Mouse (Mus musculus) stomach, postnatal 0 days (tissue): ENCODE measurements at regions not wholly inside any gene's neighbourhood (a gene's known extent, or its start where the extent isn't known, plus 50 kb on each side); places are given as distances from the start of the nearest gene placed in this dataset.

Experiments
- ATAC-seq: fragments of 200-750 bp; cut with Nextera tagmentation; 2 replicates; pipeline ENCODE4 v1.8.0; 2017; ENCODE audit not compliant: low FRiP score, low TSS enrichment
- DNase-seq: peaks from one replicate; pipeline ENCODE4 v3.0.0-alpha.2; 2016; ENCODE audit warnings: low spot score
- H3K27ac ChIP-seq: fragments of 300-500 bp; sonication (generic); replicated peaks from 2 replicates; pipeline ENCODE4 v1.5.1; 2014; ENCODE audit warnings: mild to moderate bottlenecking, control low read depth
- H3K27me3 ChIP-seq: fragments of 300-500 bp; sonication (generic); 2 replicates; pipeline ENCODE4 v1.6.1; 2014; ENCODE audit warnings: low read length; ENCODE audit not compliant: control insufficient read depth, insufficient read depth
- H3K36me3 ChIP-seq: fragments of 300-500 bp; sonication (generic); 2 replicates; pipeline ENCODE4 v1.6.1; 2014; ENCODE audit warnings: low read length, mixed read lengths; ENCODE audit not compliant: control insufficient read depth, insufficient read depth
- H3K4me1 ChIP-seq: fragments of 300-500 bp; sonication (generic); replicated peaks from 2 replicates; pipeline ENCODE4 v1.6.1; 2014; ENCODE audit warnings: antibody characterized with exemption; ENCODE audit not compliant: control insufficient read depth, insufficient read depth
- H3K4me2 ChIP-seq: fragments of 300-500 bp; sonication (generic); replicated peaks from 2 replicates; pipeline ENCODE4 v1.6.1; 2014; ENCODE audit warnings: low read depth, mild to moderate bottlenecking, control low read depth, moderate library complexity
- H3K4me3 ChIP-seq: fragments of 300-500 bp; sonication (generic); 2 replicates; pipeline ENCODE4 v1.5.1; 2014; ENCODE audit warnings: low read depth, low read length, control low read depth
- H3K9ac ChIP-seq: fragments of 300-500 bp; sonication (generic); 2 replicates; pipeline ENCODE4 v1.6.1; 2014; ENCODE audit warnings: mild to moderate bottlenecking, low read length, control low read depth, mixed read lengths
- H3K9me3 ChIP-seq: fragments of 300-500 bp; sonication (generic); 2 replicates; pipeline ENCODE4 v1.6.1; 2016; ENCODE audit warnings: low read length; ENCODE audit not compliant: control insufficient read depth
- CTCF ChIP-seq: IDR thresholded peaks from 2 replicates; pipeline ENCODE4 v1.5.1; 2016; ENCODE audit warnings: antibody characterized with exemption, low read depth, mild to moderate bottlenecking, moderate library complexity
- EP300 ChIP-seq: optimal IDR thresholded peaks from 2 replicates; pipeline ENCODE3; 2016; ENCODE audit warnings: antibody characterized with exemption
- WGBS: fragments of 180-500 bp; shearing (Covaris S2); extraction: QIAGEN DNeasy Blood & Tissue Kit; methylation state at CpG from one replicate; pipeline ENCODE4 v1.1.7; 2014; 5-methylcytosine and 5-hydroxymethylcytosine counted together

- DNase-seq (no peak), ATAC-seq (no peak)
- H3K4me1 ChIP-seq, result no peaks in the 10 kb centered on the region
- TF ChIP-seq EP300 (no peak), CTCF (no peak)
- H3K4me2 ChIP-seq, result no peak overlapping the region
- H3K27ac ChIP-seq, result no peak overlapping the region
- H3K27me3 ChIP-seq, result no peaks in the 10 kb centered on the region
- H3K36me3 ChIP-seq, result no peaks in the 10 kb centered on the region
- no peaks in the 10 kb centered on the region for H3K9me3 ChIP-seq
- 53% methylated on average over 10 of the region's 10 CpGs for WGBS
- no peak overlapping the region for H3K9ac ChIP-seq
- H3K4me3 ChIP-seq, result no peak overlapping the region
These were observed 108.2 kb downstream of the Pdgfra start for GRCm38 (mm10) chr5:75260247-75260646.

- WGBS, result 79% methylated on average over 7 of the region's 7 CpGs
- Histone ChIP-seq H3K9ac (no peak overlapping the region), H3K4me2 (no peak overlapping the region), H3K9me3 (no peaks in the 10 kb centered on the region), H3K4me1 (no peaks in the 10 kb centered on the region), H3K4me3 (no peak overlapping the region), H3K36me3 (no peaks in the 10 kb centered on the region), H3K27ac (no peak overlapping the region), H3K27me3 (no peaks in the 10 kb centered on the region)
- TF ChIP-seq EP300 (no peak), CTCF (no peak)
- no peak for DNase-seq
- no peak for ATAC-seq
These were observed 114.1 kb downstream of the Pdgfra start for GRCm38 (mm10) chr5:75266111-75266676.

- ATAC-seq, result no peak
- no peak for DNase-seq
- H3K4me1 ChIP-seq, result no peaks in the 10 kb centered on the region
These were observed 114.8 kb downstream of the Pdgfra start for GRCm38 (mm10) chr5:75266871-75267270.

GRCm38 (mm10) chr5:75267766-75268165 lies 115.7 kb downstream of the Pdgfra start:
- no peak for ATAC-seq
- no peaks in the 10 kb centered on the region for H3K27me3 ChIP-seq
- WGBS, result 73% methylated on average over 3 of the region's 3 CpGs

More at GRCm38 (mm10) chr5:75266871-75267270, 114.8 kb downstream of the Pdgfra start:
- H3K4me2 ChIP-seq, result no peak overlapping the region
- 64% methylated on average over 4 of the region's 4 CpGs for WGBS
- TF ChIP-seq CTCF (no peak), EP300 (no peak)
- H3K9ac ChIP-seq, result no peak overlapping the region
- H3K27ac ChIP-seq, result no peak overlapping the region
- H3K36me3 ChIP-seq, result no peaks in the 10 kb centered on the region
- no peaks in the 10 kb centered on the region for H3K27me3 ChIP-seq
- no peak overlapping the region for H3K4me3 ChIP-seq
- H3K9me3 ChIP-seq, result no peaks in the 10 kb centered on the region

GRCm38 (mm10) chr5:75278041-75278440 lies 125.9 kb downstream of the Pdgfra start:
- H3K4me3 ChIP-seq, result no peak overlapping the region
- H3K4me1 ChIP-seq, result no peaks in the 10 kb centered on the region
- ATAC-seq (no peak), DNase-seq (no peak)
- no peaks in the 10 kb centered on the region for H3K9me3 ChIP-seq
- H3K27ac ChIP-seq, result no peak overlapping the region
- H3K4me2 ChIP-seq, result no peak overlapping the region
- no peaks in the 10 kb centered on the region for H3K27me3 ChIP-seq
- H3K36me3 ChIP-seq, result no peaks in the 10 kb centered on the region
- TF ChIP-seq EP300, result no peak
- no peak for TF ChIP-seq CTCF
- 92% methylated on average over 3 of the region's 3 CpGs for WGBS
- H3K9ac ChIP-seq, result no peak overlapping the region

More at GRCm38 (mm10) chr5:75267766-75268165, 115.7 kb downstream of the Pdgfra start:
- Histone ChIP-seq H3K4me2 (no peak overlapping the region), H3K9ac (no peak overlapping the region), H3K9me3 (no peaks in the 10 kb centered on the region), H3K27ac (no peak overlapping the region), H3K4me3 (no peak overlapping the region), H3K4me1 (no peaks in the 10 kb centered on the region), H3K36me3 (no peaks in the 10 kb centered on the region)
- no peak for DNase-seq
- TF ChIP-seq CTCF (no peak), EP300 (no peak)

- H3K9me3 ChIP-seq, result no peaks in the 10 kb centered on the region
- no peaks in the 10 kb centered on the region for H3K4me1 ChIP-seq
- TF ChIP-seq CTCF, result no peak
- TF ChIP-seq EP300, result no peak
- H3K4me3 ChIP-seq, result no peak overlapping the region
- H3K36me3 ChIP-seq, result no peaks in the 10 kb centered on the region
- H3K27me3 ChIP-seq, result no peaks in the 10 kb centered on the region
- H3K27ac ChIP-seq, result no peak overlapping the region
- no peak for ATAC-seq
- no peak overlapping the region for H3K4me2 ChIP-seq
- no peak for DNase-seq
- H3K9ac ChIP-seq, result no peak overlapping the region
- WGBS, result 70% methylated on average over 1 of the region's 1 CpGs
These were observed 127.6 kb downstream of the Pdgfra start for GRCm38 (mm10) chr5:75279561-75280171.
